Mouse (Mus musculus) G1E (cell line): ENCODE data around the gene Slc24a2.

Experiments used
- CTCF ChIP-seq: IDR thresholded peaks from 2 replicates; pipeline ENCODE4 v1.5.1; 2012; ENCODE audit warnings: low read depth, low read length, inconsistent platforms, mixed read lengths
- GATA1 ChIP-seq: IDR thresholded peaks from 2 replicates; pipeline ENCODE4 v1.6.1; 2012; ENCODE audit warnings: borderline replicate concordance, low read length, inconsistent platforms, mixed read lengths

- no peak for TF ChIP-seq CTCF
- no peak for TF ChIP-seq GATA1
These were observed 293.6 kb downstream of the Slc24a2 start for GRCm38 (mm10) chr4:86936706-86937105.
